Mouse (Mus musculus): ENCODE data around the gene Atrn.
A peak's percentile ranks its signal among the peaks of the same experiment; 100 is the strongest.

Gene Atrn

GRCm38 (mm10) chr2:130905751-130906583 lies at the start of gene Atrn, which contains the start of gene 4930402H24Rik:
Gene Atrn, plus strand, starts transcription at chr2:130906495.
Gene 4930402H24Rik, minus strand, starts transcription at chr2:130906406.
- peak; percentile 91 for DNase-seq (ENCODE audit: low spot score in 2 of 2)

GRCm38 (mm10) chr2:130862091-130862490 lies 44.2 kb upstream of the Atrn start:
- no peak for DNase-seq (ENCODE audit: low spot score in 2 of 2)

GRCm38 (mm10) chr2:130870916-130871315 lies 35.4 kb upstream of the Atrn start:
- no peak for DNase-seq (ENCODE audit: low spot score in 2 of 2)

- no peak for DNase-seq (ENCODE audit: low spot score in 2 of 2)
These were observed 28.9 kb upstream of the Atrn start for GRCm38 (mm10) chr2:130877376-130877775.

- no peak for DNase-seq (ENCODE audit: low spot score in 2 of 2)
These were observed 19.3 kb upstream of the Atrn start for GRCm38 (mm10) chr2:130886983-130887382.

GRCm38 (mm10) chr2:130887456-130887855 lies 18.8 kb upstream of the Atrn start:
- DNase-seq (ENCODE audit: low spot score in 2 of 2), result no peak

- no peak for DNase-seq (ENCODE audit: low spot score in 2 of 2)
These were observed 9.4 kb upstream of the Atrn start for GRCm38 (mm10) chr2:130896944-130897343.

GRCm38 (mm10) chr2:130897856-130898255 lies 8.4 kb upstream of the Atrn start:
- DNase-seq (ENCODE audit: low spot score in 2 of 2), result no peak

GRCm38 (mm10) chr2:130898783-130899182 lies 7.5 kb upstream of the Atrn start:
- DNase-seq (ENCODE audit: low spot score in 2 of 2), result no peak

GRCm38 (mm10) chr2:130906584-130907315 lies 455 bp downstream of the Atrn start:
- DNase-seq (ENCODE audit: low spot score in 2 of 2), result peak in 1 of 2 experiments; percentile 29

- DNase-seq (ENCODE audit: low spot score in 2 of 2), result no peak
These were observed 5.4 kb downstream of the Atrn start for GRCm38 (mm10) chr2:130911691-130912090.

GRCm38 (mm10) chr2:130914873-130915272 lies 8.6 kb downstream of the Atrn start:
- no peak for DNase-seq (ENCODE audit: low spot score in 2 of 2)

- DNase-seq (ENCODE audit: low spot score in 2 of 2), result no peak
These were observed 10.3 kb downstream of the Atrn start for GRCm38 (mm10) chr2:130916521-130917147.

GRCm38 (mm10) chr2:130917686-130918085 lies 11.4 kb downstream of the Atrn start:
- no peak for DNase-seq (ENCODE audit: low spot score in 2 of 2)

GRCm38 (mm10) chr2:130919062-130919593 lies 12.8 kb downstream of the Atrn start:
- no peak for DNase-seq (ENCODE audit: low spot score in 2 of 2)

GRCm38 (mm10) chr2:130924950-130925349 lies 18.7 kb downstream of the Atrn start:
- no peak for DNase-seq (ENCODE audit: low spot score in 2 of 2)

GRCm38 (mm10) chr2:130928031-130928430 lies 21.7 kb downstream of the Atrn start:
- no peak for DNase-seq (ENCODE audit: low spot score in 2 of 2)

GRCm38 (mm10) chr2:130928530-130928929 lies 22.2 kb downstream of the Atrn start:
- DNase-seq (ENCODE audit: low spot score in 2 of 2), result no peak

- DNase-seq (ENCODE audit: low spot score in 2 of 2), result no peak
These were observed 23.7 kb downstream of the Atrn start for GRCm38 (mm10) chr2:130929994-130930393.

- no peak for DNase-seq (ENCODE audit: low spot score in 2 of 2)
These were observed 26.6 kb downstream of the Atrn start for GRCm38 (mm10) chr2:130932865-130933264.

- no peak for DNase-seq (ENCODE audit: low spot score in 2 of 2)
These were observed 43.5 kb downstream of the Atrn start for GRCm38 (mm10) chr2:130949781-130950180.

- peak; percentile 60 to 84 for DNase-seq (ENCODE audit: low spot score in 2 of 2)
These were observed 44.3 kb downstream of the Atrn start for GRCm38 (mm10) chr2:130950548-130950947.

Measured in urinary bladder, postnatal 4 days (tissue).